Mouse (Mus musculus) erythroblast, embryonic 14.5 days (primary cell): ENCODE measurements around the gene Dnase1l1.

Experiments
- GATA1 ChIP-seq: IDR thresholded peaks from 2 replicates; pipeline ENCODE4 v1.6.1; 2012; ENCODE audit warnings: low read length, inconsistent platforms, mixed read lengths
- TAL1 ChIP-seq: IDR thresholded peaks from 3 replicates; pipeline ENCODE4 v1.6.1; 2012; ENCODE audit warnings: low read length, inconsistent platforms, mixed read lengths

DNA sequence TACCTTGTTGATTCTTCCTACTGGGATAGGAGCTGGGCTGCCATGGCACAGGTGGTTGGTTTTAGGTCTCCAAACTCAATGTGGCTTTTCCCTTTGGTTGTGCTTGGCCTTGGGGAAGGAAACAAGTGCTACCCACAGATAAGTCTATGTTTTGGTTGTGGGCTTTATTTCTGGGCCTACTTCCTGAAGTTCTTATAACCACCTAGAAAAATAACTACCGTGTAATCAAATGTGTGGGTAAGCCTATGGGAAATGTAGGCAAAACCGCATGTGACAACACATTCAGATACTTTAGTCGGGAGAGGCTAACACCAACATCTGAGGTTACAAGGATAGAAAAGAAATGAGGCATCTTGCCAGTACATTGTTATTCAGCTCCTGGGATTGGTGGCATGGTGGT, 24.4 kb downstream of the Dnase1l1 start:
- TF ChIP-seq GATA1 (no peak), TAL1 (no peak)
